Mouse (Mus musculus): Measurements from ENCODE around the gene Slc26a6. TPM values are rescaled to one million over a fixed set of nuclear protein-coding genes. Genes with fewer than 3 reads are reported as not detected.
A peak's percentile ranks its signal among the peaks of the same experiment; 100 is the strongest.

The Slc26a6 gene
- polyA plus RNA-seq, 1 experiment from 2014 or later = 10.2 TPM

GRCm38 (mm10) chr9:108848419-108848818 is 4.7 kb upstream of the Slc26a6 start:
- Histone ChIP-seq H3K27me3 (no peaks in the 10 kb centered on the region), H3K9ac (replicated peaks) (no peak overlapping the region), H3K4me2 (replicated peaks) (no peak overlapping the region), H3K4me3 (no peak overlapping the region), H3K4me1 (peaks cover 9% of the 10 kb centered on the region), H3K27ac (replicated peaks) (no peak overlapping the region), H3K36me3 (peaks cover 72% of the 10 kb centered on the region), H3K9me3 (no peaks in the 10 kb centered on the region)
- 78% methylated on average over 17 of the region's 17 CpGs for WGBS
- no peak for ATAC-seq (ENCODE audit: low FRiP score, low read depth)

GRCm38 (mm10) chr9:108853635-108854240 is 655 bp downstream of the Slc26a6 start:
- Histone ChIP-seq H3K27me3 (0 out of 2 replicates have a peak, but pooled peaks cover 3% of the 10 kb centered on the region), H3K36me3 (peaks cover 42% of the 10 kb centered on the region), H3K9ac (replicated peaks) (peak overlapping the region; percentile 78), H3K9me3 (no peaks in the 10 kb centered on the region), H3K4me3 (peak overlapping the region; percentile 70), H3K4me2 (replicated peaks) (peak overlapping the region; percentile 94), H3K4me1 (peaks cover 18% of the 10 kb centered on the region), H3K27ac (replicated peaks) (peak overlapping the region; percentile 80)
- 2% methylated on average over 25 of the region's 25 CpGs for WGBS
- ATAC-seq (ENCODE audit: low FRiP score, low read depth) = peak; percentile 89

DNA sequence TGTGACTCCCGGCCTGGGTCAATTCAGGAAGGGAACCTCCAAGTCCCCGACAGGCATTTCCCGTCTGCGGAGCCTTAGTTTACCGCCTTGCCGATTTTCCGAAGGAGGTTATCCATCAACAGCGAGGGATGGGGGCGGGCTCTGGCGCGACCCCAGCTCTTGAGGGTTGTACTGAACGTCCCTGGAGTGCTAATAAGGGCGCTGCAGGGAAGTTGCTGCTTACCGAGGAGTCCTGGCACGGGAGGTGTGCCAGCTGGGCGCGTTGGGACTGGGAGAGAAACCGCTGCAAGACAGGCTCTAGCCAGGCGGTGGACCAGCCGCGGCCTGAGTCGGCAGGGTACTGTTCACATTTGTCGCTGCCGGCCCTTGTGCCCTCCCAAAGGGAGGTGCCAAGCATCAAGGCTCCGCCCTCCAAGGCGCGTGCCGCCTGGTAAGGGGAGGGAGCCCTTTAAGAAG is 1.2 kb downstream of the Slc26a6 start:
- peaks cover 39% of the 10 kb centered on the region for H3K36me3 ChIP-seq
- H3K9me3 ChIP-seq = no peaks in the 10 kb centered on the region
- H3K27ac ChIP-seq (replicated peaks) = peak overlapping the region; percentile 80
- ATAC-seq (ENCODE audit: low FRiP score, low read depth) = peak; percentile 78
- H3K27me3 ChIP-seq = 0 out of 2 replicates have a peak, but pooled peaks cover 3% of the 10 kb centered on the region
- H3K4me2 ChIP-seq (replicated peaks) = peak overlapping the region; percentile 94
- H3K4me1 ChIP-seq = peaks cover 18% of the 10 kb centered on the region
- peak overlapping the region; percentile 78 for H3K9ac ChIP-seq (replicated peaks)
- peak overlapping the region; percentile 70 for H3K4me3 ChIP-seq
- under 1% methylated on average over 28 of the region's 28 CpGs for WGBS

DNA sequence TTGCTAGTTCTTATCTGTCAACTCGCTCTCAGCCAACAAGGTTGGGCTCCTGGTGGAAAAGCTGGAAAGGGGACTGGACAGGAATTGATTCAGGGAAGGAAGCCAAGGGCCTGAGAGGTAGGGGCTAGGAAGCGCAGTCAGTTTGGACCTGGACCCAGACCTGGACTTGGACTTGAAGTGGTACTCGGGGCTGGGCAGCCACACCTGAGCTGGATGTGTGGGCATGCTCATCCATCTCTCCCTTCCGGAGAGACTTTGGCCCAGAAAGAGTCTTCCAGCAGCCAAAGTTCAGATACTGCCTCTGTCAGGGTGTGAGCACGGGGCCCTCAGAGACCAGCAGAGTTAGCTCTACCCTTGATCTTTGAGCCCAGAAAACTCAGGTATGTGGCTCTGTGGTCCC is 2.3 kb downstream of the Slc26a6 start:
- no peak overlapping the region for H3K9ac ChIP-seq (replicated peaks)
- H3K27me3 ChIP-seq = 0 out of 2 replicates have a peak, but pooled peaks cover 3% of the 10 kb centered on the region
- H3K4me1 ChIP-seq = peaks cover 18% of the 10 kb centered on the region
- H3K4me2 ChIP-seq (replicated peaks) = peak overlapping the region; percentile 94; the same call in 1 of the 2 replicates
- no peak for ATAC-seq (ENCODE audit: low FRiP score, low read depth)
- H3K4me3 ChIP-seq = no peak overlapping the region
- H3K27ac ChIP-seq (replicated peaks) = no peak overlapping the region
- peaks cover 32% of the 10 kb centered on the region for H3K36me3 ChIP-seq
- H3K9me3 ChIP-seq = no peaks in the 10 kb centered on the region
- 63% methylated on average over 5 of the region's 5 CpGs for WGBS

- 80% methylated on average over 8 of the region's 8 CpGs for WGBS
- no peak overlapping the region for H3K4me3 ChIP-seq
- peaks cover 6% of the 10 kb centered on the region for H3K4me1 ChIP-seq
- H3K27me3 ChIP-seq = 0 out of 2 replicates have a peak, but pooled peaks cover 3% of the 10 kb centered on the region
- no peak overlapping the region for H3K9ac ChIP-seq (replicated peaks)
- no peak overlapping the region for H3K4me2 ChIP-seq (replicated peaks)
- no peak for ATAC-seq (ENCODE audit: low FRiP score, low read depth)
- H3K27ac ChIP-seq (replicated peaks) = no peak overlapping the region
- no peaks in the 10 kb centered on the region for H3K9me3 ChIP-seq
- H3K36me3 ChIP-seq = peaks cover 41% of the 10 kb centered on the region
Measured at GRCm38 (mm10) chr9:108858792-108859527, 5.9 kb downstream of the Slc26a6 start.

- Histone ChIP-seq H3K4me1 (no peaks in the 10 kb centered on the region), H3K27me3 (no peaks in the 10 kb centered on the region), H3K9me3 (no peaks in the 10 kb centered on the region), H3K4me2 (replicated peaks) (no peak overlapping the region), H3K4me3 (no peak overlapping the region), H3K9ac (replicated peaks) (no peak overlapping the region), H3K36me3 (no peaks in the 10 kb centered on the region), H3K27ac (replicated peaks) (no peak overlapping the region)
- no peak for ATAC-seq (ENCODE audit: low FRiP score, low read depth)
- WGBS = 67% methylated on average over 6 of the region's 6 CpGs
Measured at GRCm38 (mm10) chr9:108912308-108912707, 59.2 kb downstream of the Slc26a6 start.

GRCm38 (mm10) chr9:108913161-108913560 is 60.1 kb downstream of the Slc26a6 start:
- Histone ChIP-seq H3K9ac (replicated peaks) (no peak overlapping the region), H3K36me3 (no peaks in the 10 kb centered on the region), H3K4me1 (no peaks in the 10 kb centered on the region), H3K4me3 (no peak overlapping the region), H3K27ac (replicated peaks) (no peak overlapping the region), H3K27me3 (no peaks in the 10 kb centered on the region), H3K4me2 (replicated peaks) (no peak overlapping the region), H3K9me3 (no peaks in the 10 kb centered on the region)
- no peak for ATAC-seq (ENCODE audit: low FRiP score, low read depth)
- WGBS = 87% methylated on average over 7 of the region's 7 CpGs

DNA sequence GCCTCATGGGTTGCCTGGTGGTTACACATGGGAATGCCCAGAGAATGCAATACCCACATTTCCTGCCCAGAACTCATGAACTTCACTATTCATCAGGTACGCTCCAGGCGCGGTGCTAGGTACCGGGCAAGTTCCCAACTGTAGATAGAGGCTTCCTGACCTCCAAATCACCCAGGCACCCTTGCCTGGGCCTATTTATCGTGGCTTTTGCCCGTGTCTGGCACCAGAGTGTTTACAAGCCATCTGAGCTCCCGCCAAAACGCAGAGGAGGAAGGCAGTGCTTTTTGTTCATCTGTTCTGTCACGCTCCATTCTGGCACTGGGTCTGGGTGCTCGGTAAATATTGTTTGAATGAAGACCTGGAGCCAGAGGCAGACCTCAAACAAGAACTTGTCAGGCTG is 60.5 kb downstream of the Slc26a6 start:
- Histone ChIP-seq H3K9ac (replicated peaks) (no peak overlapping the region), H3K4me1 (no peaks in the 10 kb centered on the region)
- WGBS = 84% methylated on average over 10 of the region's 10 CpGs

DNA sequence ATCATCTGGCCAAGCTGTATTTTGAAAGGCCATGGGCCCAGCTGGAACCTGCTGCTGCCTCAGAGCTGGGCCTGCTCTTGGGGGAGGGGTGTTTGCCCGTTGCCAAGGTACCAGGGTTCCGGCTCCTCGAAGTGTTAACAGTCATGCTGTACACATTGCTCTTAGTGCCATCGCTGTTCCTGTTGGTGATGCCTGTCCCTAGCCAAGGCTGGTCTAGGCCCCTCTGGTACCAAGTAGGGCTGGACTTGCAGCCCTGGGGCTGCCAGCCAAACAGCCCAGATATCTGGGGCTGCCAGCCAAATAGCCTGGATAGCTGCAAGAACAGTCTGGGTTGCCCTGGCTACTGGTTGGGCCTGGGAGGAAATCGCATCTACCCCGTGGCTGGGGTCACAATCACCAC is 61.4 kb downstream of the Slc26a6 start, which contains the start of gene Tmem89:
Gene Tmem89, plus strand, starts transcription at position 129 of the 400 bp plus-strand sequence.
- ATAC-seq (ENCODE audit: low FRiP score, low read depth) = no peak
- Histone ChIP-seq H3K9me3 (no peaks in the 10 kb centered on the region), H3K9ac (replicated peaks) (no peak within 1 kb of the TSS), H3K36me3 (no peaks in the 10 kb centered on the region), H3K4me2 (replicated peaks) (no peak within 1 kb of the TSS), H3K4me1 (no peaks in the 10 kb centered on the region), H3K4me3 (no peak within 1 kb of the TSS), H3K27me3 (no peaks in the 10 kb centered on the region), H3K27ac (replicated peaks) (no peak within 1 kb of the TSS)
- 88% methylated on average over 6 of the region's 6 CpGs for WGBS

More for the DNA sequence above, 60.5 kb downstream of the Slc26a6 start:
- Histone ChIP-seq H3K27ac (replicated peaks) (no peak overlapping the region), H3K4me2 (replicated peaks) (no peak overlapping the region), H3K4me3 (no peak overlapping the region), H3K27me3 (no peaks in the 10 kb centered on the region), H3K9me3 (no peaks in the 10 kb centered on the region), H3K36me3 (no peaks in the 10 kb centered on the region)
- no peak for ATAC-seq (ENCODE audit: low FRiP score, low read depth)

GRCm38 (mm10) chr9:108925897-108926296 is 72.8 kb downstream of the Slc26a6 start:
- no peaks in the 10 kb centered on the region for H3K9me3 ChIP-seq
- H3K9ac ChIP-seq (replicated peaks) = no peak overlapping the region
- H3K27ac ChIP-seq (replicated peaks) = no peak overlapping the region
- no peak overlapping the region for H3K4me2 ChIP-seq (replicated peaks)
- H3K4me1 ChIP-seq = no peaks in the 10 kb centered on the region
- 81% methylated on average over 8 of the region's 8 CpGs for WGBS
- H3K4me3 ChIP-seq = no peak overlapping the region
- ATAC-seq (ENCODE audit: low FRiP score, low read depth) = no peak
- no peaks in the 10 kb centered on the region for H3K27me3 ChIP-seq
- no peaks in the 10 kb centered on the region for H3K36me3 ChIP-seq

- 93% methylated on average over 3 of the region's 3 CpGs for WGBS
- no peaks in the 10 kb centered on the region for H3K9me3 ChIP-seq
- no peak for ATAC-seq (ENCODE audit: low FRiP score, low read depth)
- no peak overlapping the region for H3K4me2 ChIP-seq (replicated peaks)
- H3K27ac ChIP-seq (replicated peaks) = no peak overlapping the region
- no peaks in the 10 kb centered on the region for H3K4me1 ChIP-seq
- no peaks in the 10 kb centered on the region for H3K36me3 ChIP-seq
- no peaks in the 10 kb centered on the region for H3K27me3 ChIP-seq
- H3K4me3 ChIP-seq = no peak overlapping the region
- no peak overlapping the region for H3K9ac ChIP-seq (replicated peaks)
Measured at GRCm38 (mm10) chr9:108928424-108928823, 75.3 kb downstream of the Slc26a6 start.

DNA sequence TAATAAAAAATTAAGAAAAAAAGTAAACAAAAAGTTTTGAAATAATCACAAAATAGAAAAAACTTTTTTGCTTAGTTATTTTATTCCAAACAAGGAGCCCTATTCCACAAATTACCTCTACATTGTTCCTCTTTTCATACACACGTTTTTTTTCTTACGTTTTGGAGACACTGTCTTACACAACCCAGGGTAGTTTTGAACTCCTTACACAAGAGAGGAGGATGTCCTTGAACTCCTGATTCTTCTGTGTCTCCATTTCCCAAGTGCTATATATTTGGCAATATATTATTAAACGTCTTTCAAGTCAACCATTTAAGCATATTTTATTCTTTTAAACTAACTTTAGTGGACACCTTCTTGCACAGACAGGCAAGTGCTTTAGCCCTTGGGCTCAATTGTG is 82.9 kb downstream of the Slc26a6 start:
- H3K4me1 ChIP-seq = peaks cover 6% of the 10 kb centered on the region
- no peaks in the 10 kb centered on the region for H3K27me3 ChIP-seq
- H3K4me3 ChIP-seq = peak overlapping the region; percentile 77
- 0 out of 2 replicates have a peak, but pooled peaks have one; percentile 14 for ATAC-seq (ENCODE audit: low FRiP score, low read depth)
- WGBS = 16% methylated on average over 3 of the region's 3 CpGs
- no peaks in the 10 kb centered on the region for H3K9me3 ChIP-seq
- no peak overlapping the region for H3K9ac ChIP-seq (replicated peaks)
- H3K36me3 ChIP-seq = peaks cover 28% of the 10 kb centered on the region
- H3K4me2 ChIP-seq (replicated peaks) = peak overlapping the region; percentile 92
- no peak overlapping the region for H3K27ac ChIP-seq (replicated peaks)

Measured in midbrain, embryonic 12.5 days (tissue).